In genomic region chr6:124545425-124545824, GRCm38 (mm10) we compare ENCODE assay signal across 29 mouse cellular contexts. TPM values are rescaled to one million over a fixed set of nuclear protein-coding genes. Genes with fewer than 3 reads are reported as not detected.
DNase-seq lines count a peak whose midpoint lies in the region; ATAC-seq and TF ChIP-seq lines count a peak whose summit lies in the region.
"Had no signal": no experiment of that assay in that cellular context is flagged by ENCODE, and none has a peak within 500 bp of the region (broad histone marks: within the 10 kb centered on the region; RNA-seq: fewer than 3 reads in every experiment).

No protein-coding gene starts in this region.

- H3K9ac ChIP-seq in hindbrain, postnatal 0 days (replicated peaks; ENCODE audit: low read length), result no peak overlapping the region
- no peak overlapping the region for H3K9ac ChIP-seq in hindbrain, embryonic 13.5 days
- no peak overlapping the region for H3K9ac ChIP-seq in midbrain, postnatal 0 days (replicated peaks; ENCODE audit: low read length, poor library complexity, severe bottlenecking)
- H3K9ac ChIP-seq in midbrain, embryonic 16.5 days (ENCODE audit: low read depth, low read length), result no peak overlapping the region
- H3K9ac ChIP-seq: embryonic facial prominence, embryonic 15.5 days; heart, embryonic 13.5 days; hindbrain, embryonic 12.5 days; liver, embryonic 15.5 days; lung, embryonic 15.5 days; midbrain, embryonic 15.5 days had no signal

- no peak for ATAC-seq in hindbrain, postnatal 0 days
- ATAC-seq in hindbrain, embryonic 13.5 days (ENCODE audit: low FRiP score), result no peak
- no peak for ATAC-seq in midbrain, postnatal 0 days (ENCODE audit: low FRiP score)
- no peak for ATAC-seq in midbrain, embryonic 16.5 days
- ATAC-seq in cerebellum, adult (ENCODE audit: insufficient number of reproducible peaks, low FRiP score, low TSS enrichment), result no peak
- ATAC-seq: forebrain, embryonic 14.5 days; inflammation-experienced regulatory T-cells, adult 6 months; midbrain, embryonic 15.5 days had no signal

- H3K27ac ChIP-seq in hindbrain, postnatal 0 days, result no peak overlapping the region
- H3K27ac ChIP-seq in hindbrain, embryonic 13.5 days, result no peak overlapping the region
- no peak overlapping the region for H3K27ac ChIP-seq in midbrain, postnatal 0 days (ENCODE audit: low read depth, low read length)
- no peak overlapping the region for H3K27ac ChIP-seq in midbrain, embryonic 16.5 days (ENCODE audit: low read length)
- H3K27ac ChIP-seq: embryonic facial prominence, embryonic 15.5 days; heart, embryonic 13.5 days; hindbrain, embryonic 12.5 days; liver, embryonic 15.5 days; lung, embryonic 15.5 days; midbrain, embryonic 15.5 days had no signal

- H3K9me3 ChIP-seq in hindbrain, postnatal 0 days (ENCODE audit: low read length), result 0 out of 2 replicates have a peak, but pooled peaks cover 4% of the 10 kb centered on the region
- H3K9me3 ChIP-seq in hindbrain, embryonic 13.5 days, result peaks cover 11% of the 10 kb centered on the region
- H3K9me3 ChIP-seq in midbrain, postnatal 0 days (ENCODE audit: low read length), result no peaks in the 10 kb centered on the region
- 0 out of 2 replicates have a peak, but pooled peaks cover 2% of the 10 kb centered on the region for H3K9me3 ChIP-seq in midbrain, embryonic 16.5 days (replicated peaks; ENCODE audit: control insufficient read depth, low read length, poor library complexity, severe bottlenecking)
- H3K9me3 ChIP-seq: embryonic facial prominence, embryonic 15.5 days; liver, embryonic 15.5 days; lung, embryonic 15.5 days; midbrain, embryonic 15.5 days had no signal

- DNase-seq in hindbrain, postnatal 0 days (ENCODE audit: low spot score), result no peak
- no peak for DNase-seq in midbrain, postnatal 0 days (ENCODE audit: low spot score)
- peak; percentile 34 for DNase-seq in adipocyte (ENCODE audit: low spot score)
- no peak for DNase-seq in cerebellum, postnatal 10 days
- DNase-seq: adrenal gland, adult 2 months; cerebellum, adult 8-10 months; heart, postnatal 14 days; kidney, adult 9 months; kidney, postnatal 25 days; lung, postnatal 36 days; right cerebral cortex, adult 18-20 months; right cerebral cortex, postnatal 4 days; thymus, postnatal 25 days had no signal

- H3K36me3 ChIP-seq in hindbrain, postnatal 0 days (ENCODE audit: insufficient read depth, low read length), result no peaks in the 10 kb centered on the region
- H3K36me3 ChIP-seq in hindbrain, embryonic 13.5 days, result no peaks in the 10 kb centered on the region
- no peaks in the 10 kb centered on the region for H3K36me3 ChIP-seq in midbrain, postnatal 0 days (ENCODE audit: insufficient read depth, low read length)
- H3K36me3 ChIP-seq in midbrain, embryonic 16.5 days (ENCODE audit: control insufficient read depth, insufficient read depth, low read length), result no peaks in the 10 kb centered on the region
- H3K36me3 ChIP-seq: embryonic facial prominence, embryonic 15.5 days; heart, embryonic 13.5 days; hindbrain, embryonic 12.5 days; liver, embryonic 15.5 days; lung, embryonic 15.5 days; midbrain, embryonic 15.5 days had no signal

- H3K27me3 ChIP-seq in hindbrain, postnatal 0 days (ENCODE audit: insufficient read depth, low read length), result no peaks in the 10 kb centered on the region
- no peaks in the 10 kb centered on the region for H3K27me3 ChIP-seq in hindbrain, embryonic 13.5 days
- no peaks in the 10 kb centered on the region for H3K27me3 ChIP-seq in midbrain, postnatal 0 days (ENCODE audit: insufficient read depth, low read length)
- H3K27me3 ChIP-seq in midbrain, embryonic 16.5 days (ENCODE audit: control insufficient read depth, insufficient read depth, low read depth, low read length), result no peaks in the 10 kb centered on the region
- H3K27me3 ChIP-seq: embryonic facial prominence, embryonic 15.5 days; heart, embryonic 13.5 days; hindbrain, embryonic 12.5 days; liver, embryonic 15.5 days; lung, embryonic 15.5 days; midbrain, embryonic 15.5 days had no signal

- no peak overlapping the region for H3K4me3 ChIP-seq in hindbrain, postnatal 0 days (ENCODE audit: low read length)
- H3K4me3 ChIP-seq in hindbrain, embryonic 13.5 days, result no peak overlapping the region
- no peak overlapping the region for H3K4me3 ChIP-seq in midbrain, postnatal 0 days (ENCODE audit: low read depth, low read length)
- H3K4me3 ChIP-seq in midbrain, embryonic 16.5 days (ENCODE audit: low read depth, low read length), result no peak overlapping the region
- H3K4me3 ChIP-seq: embryonic facial prominence, embryonic 15.5 days; heart, embryonic 13.5 days; hindbrain, embryonic 12.5 days; liver, embryonic 15.5 days; lung, embryonic 15.5 days; midbrain, embryonic 15.5 days had no signal

- H3K4me1 ChIP-seq in hindbrain, postnatal 0 days (ENCODE audit: insufficient read depth, low read length), result no peaks in the 10 kb centered on the region
- no peaks in the 10 kb centered on the region for H3K4me1 ChIP-seq in hindbrain, embryonic 13.5 days (replicated peaks)
- H3K4me1 ChIP-seq in midbrain, postnatal 0 days (ENCODE audit: insufficient read depth, low read length), result no peaks in the 10 kb centered on the region
- no peaks in the 10 kb centered on the region for H3K4me1 ChIP-seq in midbrain, embryonic 16.5 days (ENCODE audit: control insufficient read depth, insufficient read depth, low read length)
- H3K4me1 ChIP-seq: embryonic facial prominence, embryonic 15.5 days; heart, embryonic 13.5 days; hindbrain, embryonic 12.5 days; liver, embryonic 15.5 days; lung, embryonic 15.5 days; midbrain, embryonic 15.5 days had no signal

- 78% methylated on average over 2 of the region's 2 CpGs for WGBS in hindbrain, postnatal 0 days
- whole genome bisulfite sequencing in hindbrain, embryonic 13.5 days, result 78% methylated on average over 2 of the region's 2 CpGs
- WGBS in midbrain, postnatal 0 days, result 81% methylated on average over 2 of the region's 2 CpGs
- 86% methylated on average over 2 of the region's 2 CpGs for WGBS in midbrain, embryonic 16.5 days

- no peak overlapping the region for H3K4me2 ChIP-seq in hindbrain, postnatal 0 days (ENCODE audit: low read depth, low read length)
- H3K4me2 ChIP-seq in hindbrain, embryonic 13.5 days, result no peak overlapping the region
- no peak overlapping the region for H3K4me2 ChIP-seq in midbrain, postnatal 0 days (ENCODE audit: low read depth, low read length, poor library complexity, severe bottlenecking)
- H3K4me2 ChIP-seq in midbrain, embryonic 16.5 days (ENCODE audit: low read length), result no peak overlapping the region
- H3K4me2 ChIP-seq: embryonic facial prominence, embryonic 15.5 days; heart, embryonic 13.5 days; hindbrain, embryonic 12.5 days; liver, embryonic 15.5 days; lung, embryonic 15.5 days; midbrain, embryonic 15.5 days had no signal

- 0 out of 2 replicates have a peak, but pooled peaks have one; percentile 3 for TF ChIP-seq CTCF in hindbrain, postnatal 0 days (IDR thresholded peaks at IDR 0.05; ENCODE audit: low read depth)
- peak; percentile 26; the same call in 1 of the 2 replicates for TF ChIP-seq CTCF in midbrain, postnatal 0 days (IDR thresholded peaks at IDR 0.05)

RNA-seq across cellular contexts. Expression of gene C1s1, which starts 3.3 kb away (rescaled TPM):
- 0.89 and 4.7 TPM in 2 replicates for total RNA-seq in hindbrain, postnatal 0 days (2014; rRNA removed)
- polyA plus RNA-seq in hindbrain, postnatal 0 days (2015; fragmentation: Nextera tagmentation; extraction: Ambion mirVana), result 0.49 and 1.2 TPM in 2 replicates
- 0.52 and 1.1 TPM in 2 replicates for polyA plus RNA-seq in hindbrain, embryonic 13.5 days (2015; fragmentation: Nextera tagmentation; extraction: Ambion mirVana)
- total RNA-seq in midbrain, postnatal 0 days (2014; rRNA removed), result 0.28 and 0.33 TPM in 2 replicates
- polyA plus RNA-seq in midbrain, postnatal 0 days (2015; fragmentation: Nextera tagmentation; extraction: Ambion mirVana), result 0.48 and 0.83 TPM in 2 replicates
- 0.73 and 0.89 TPM in 2 replicates for polyA plus RNA-seq in midbrain, embryonic 16.5 days (2015; fragmentation: Nextera tagmentation; extraction: Ambion mirVana)
- total RNA-seq: granulocyte monocyte progenitor cell, adult 5-6 weeks had no signal
- polyA plus RNA-seq: inflammation-experienced regulatory T-cells, adult 6 months had no signal

RNA-seq across cellular contexts. Expression of gene C1rb, which starts 24.7 kb away (rescaled TPM):
- total RNA-seq in hindbrain, postnatal 0 days (2014; rRNA removed), result not detected in 2 replicates
- polyA plus RNA-seq in hindbrain, postnatal 0 days (2015; fragmentation: Nextera tagmentation; extraction: Ambion mirVana), result 0.09 TPM in 1 of 2 replicates, not detected in the other
- not detected in 2 replicates for polyA plus RNA-seq in hindbrain, embryonic 13.5 days (2015; fragmentation: Nextera tagmentation; extraction: Ambion mirVana)
- total RNA-seq in midbrain, postnatal 0 days (2014; rRNA removed), result not detected in 2 replicates
- polyA plus RNA-seq in midbrain, postnatal 0 days (2015; fragmentation: Nextera tagmentation; extraction: Ambion mirVana), result not detected in 2 replicates
- polyA plus RNA-seq in midbrain, embryonic 16.5 days (2015; fragmentation: Nextera tagmentation; extraction: Ambion mirVana), result not detected in 2 replicates
- total RNA-seq: granulocyte monocyte progenitor cell, adult 5-6 weeks; layer of hippocampus, adult 8-10 months had no signal
- polyA plus RNA-seq: C2C12; embryonic facial prominence, embryonic 15.5 days; forebrain, embryonic 14.5 days; heart, embryonic 13.5 days; hindbrain, embryonic 12.5 days; inflammation-experienced regulatory T-cells, adult 6 months; liver, embryonic 15.5 days; lung, embryonic 15.5 days; midbrain, embryonic 15.5 days; neural tube, embryonic 14.5 days; stomach, embryonic 14.5 days had no signal

RNA-seq across cellular contexts. Expression of gene C1ra, which starts 33.2 kb away (rescaled TPM):
- 0.42 and 1.0 TPM in 2 replicates for total RNA-seq in hindbrain, postnatal 0 days (2014; rRNA removed)
- polyA plus RNA-seq in hindbrain, postnatal 0 days (2015; fragmentation: Nextera tagmentation; extraction: Ambion mirVana), result 0.73 and 0.83 TPM in 2 replicates
- polyA plus RNA-seq in hindbrain, embryonic 13.5 days (2015; fragmentation: Nextera tagmentation; extraction: Ambion mirVana), result 0.10 and 0.25 TPM in 2 replicates
- total RNA-seq in midbrain, postnatal 0 days (2014; rRNA removed), result 0.24 and 0.49 TPM in 2 replicates
- 0.42 and 0.54 TPM in 2 replicates for polyA plus RNA-seq in midbrain, postnatal 0 days (2015; fragmentation: Nextera tagmentation; extraction: Ambion mirVana)
- 0.31 and 0.36 TPM in 2 replicates for polyA plus RNA-seq in midbrain, embryonic 16.5 days (2015; fragmentation: Nextera tagmentation; extraction: Ambion mirVana)

RNA-seq across cellular contexts. Expression of gene C1rl, which starts 52.5 kb away (rescaled TPM):
- total RNA-seq in hindbrain, postnatal 0 days (2014; rRNA removed), result 0.31 and 0.68 TPM in 2 replicates
- polyA plus RNA-seq in hindbrain, postnatal 0 days (2015; fragmentation: Nextera tagmentation; extraction: Ambion mirVana), result 0.39 and 0.41 TPM in 2 replicates
- 0.32 TPM in 2 replicates for polyA plus RNA-seq in hindbrain, embryonic 13.5 days (2015; fragmentation: Nextera tagmentation; extraction: Ambion mirVana)
- total RNA-seq in midbrain, postnatal 0 days (2014; rRNA removed), result 0.19 TPM in 1 of 2 replicates, not detected in the other
- 0.16 and 0.35 TPM in 2 replicates for polyA plus RNA-seq in midbrain, postnatal 0 days (2015; fragmentation: Nextera tagmentation; extraction: Ambion mirVana)
- polyA plus RNA-seq in midbrain, embryonic 16.5 days (2015; fragmentation: Nextera tagmentation; extraction: Ambion mirVana), result 0.29 and 0.36 TPM in 2 replicates
- polyA plus RNA-seq: inflammation-experienced regulatory T-cells, adult 6 months had no signal
